ENCODE assay signal across 9 mouse cellular contexts in genomic region chr5:72183929-72184328, GRCm38 (mm10). TPM values are rescaled to one million over a fixed set of nuclear protein-coding genes. Genes with fewer than 3 reads are reported as not detected.
DNase-seq lines count a peak whose midpoint lies in the region; ATAC-seq and TF ChIP-seq lines count a peak whose summit lies in the region.
"Had no signal": no experiment of that assay in that cellular context is flagged by ENCODE, and none has a peak within 500 bp of the region (broad histone marks: within the 10 kb centered on the region; RNA-seq: fewer than 3 reads in every experiment).

No protein-coding gene starts in this region.

- H3K9me3 ChIP-seq in heart, embryonic 10.5 days, result no peaks in the 10 kb centered on the region
- no peaks in the 10 kb centered on the region for H3K9me3 ChIP-seq in liver, embryonic 15.5 days (replicated peaks)

- no peak for TF ChIP-seq CTCF in bone marrow macrophage, adult 2 months (IDR thresholded peaks at IDR 0.05; ENCODE audit: low read depth, low read length)

- H3K36me3 ChIP-seq in heart, embryonic 10.5 days, result no peaks in the 10 kb centered on the region
- no peaks in the 10 kb centered on the region for H3K36me3 ChIP-seq in liver, embryonic 15.5 days (replicated peaks)

- no peaks in the 10 kb centered on the region for H3K27me3 ChIP-seq in heart, embryonic 10.5 days (ENCODE audit: insufficient read depth, poor library complexity, severe bottlenecking)
- H3K27me3 ChIP-seq in liver, embryonic 15.5 days, result no peaks in the 10 kb centered on the region

- WGBS in heart, embryonic 10.5 days, result 74% methylated on average over 6 of the region's 6 CpGs
- 10% methylated on average over 6 of the region's 6 CpGs for WGBS in liver, embryonic 15.5 days (ENCODE audit: insufficient replicate concordance)

- peak overlapping the region; percentile 59 for H3K4me2 ChIP-seq in liver, embryonic 15.5 days

- H3K27ac ChIP-seq in heart, embryonic 10.5 days, result no peak overlapping the region
- peak overlapping the region; percentile 86 for H3K27ac ChIP-seq in bone marrow macrophage, adult 2 months (ENCODE audit: insufficient read depth, low read depth, low read length)
- peak overlapping the region; percentile 66 for H3K27ac ChIP-seq in liver, embryonic 15.5 days (replicated peaks)

- peaks cover 5% of the 10 kb centered on the region; the same call in 1 of the 2 replicates for H3K4me1 ChIP-seq in heart, embryonic 10.5 days
- peaks cover 31% of the 10 kb centered on the region for H3K4me1 ChIP-seq in bone marrow macrophage, adult 2 months (ENCODE audit: control insufficient read depth, insufficient read depth, low read length)
- peaks cover 60% of the 10 kb centered on the region for H3K4me1 ChIP-seq in liver, embryonic 15.5 days (replicated peaks)

- TF ChIP-seq POLR2A in bone marrow macrophage, adult 2 months (IDR thresholded peaks at IDR 0.05; ENCODE audit: borderline replicate concordance, low read depth, low read length), result no peak

- peak; percentile 52 for DNase-seq in heart, adult 8-10 months (ENCODE audit: low spot score)
- DNase-seq in heart, embryonic 10.5 days (ENCODE audit: low spot score), result no peak
- peak; percentile 55 to 70 for DNase-seq in spleen, adult 18-20 months
- DNase-seq in cerebellum, adult 11-12 months, result no peak
- no peak for DNase-seq in adrenal gland, adult (ENCODE audit: inconsistent age in 2 of 2, low spot score in 1 of 2)
- DNase-seq in adrenal gland, postnatal 25 days, result no peak

- no peak overlapping the region for H3K9ac ChIP-seq in liver, embryonic 15.5 days

- ATAC-seq in liver, embryonic 15.5 days (ENCODE audit: insufficient read depth), result peak; percentile 83

- no peak overlapping the region for H3K4me3 ChIP-seq in heart, embryonic 10.5 days
- peak overlapping the region; percentile 57 for H3K4me3 ChIP-seq in bone marrow macrophage, adult 2 months (ENCODE audit: insufficient read depth, low read length)
- H3K4me3 ChIP-seq in liver, embryonic 15.5 days (replicated peaks), result peak overlapping the region; percentile 20
- H3K4me3 ChIP-seq: myocyte had no signal

RNA-seq across cellular contexts. Expression of gene Commd8, which starts 15.9 kb away (rescaled TPM):
- total RNA-seq in heart, adult 8-10 months (2022), result 10 to 100 TPM; 40.5 to 44.6 (median 42.2) TPM
- polyA plus RNA-seq in heart, embryonic 10.5 days (2016; fragmentation: Nextera tagmentation; extraction: Ambion mirVana), result 117 and 133 TPM in 2 replicates
- 177 and 192 TPM in 2 replicates for polyA plus RNA-seq in bone marrow macrophage, adult 2 months (2012; ENCODE audit: insufficient read depth, insufficient read length, missing spikeins)
- polyA plus RNA-seq in liver, embryonic 15.5 days (2015; fragmentation: Nextera tagmentation; extraction: Ambion mirVana), result 52.8 and 55.4 TPM in 2 replicates
- 62.4 and 77.6 TPM in 2 replicates for total RNA-seq in adrenal gland, postnatal 25 days (2021)

Comparison
In these comparisons a context has a peak if more than half of its experiments do, and no peak if none do; other contexts are left out.
1. DNase-seq: peak in heart, adult 8-10 months (single experiment) and spleen, adult 18-20 months (2 of 2); none in heart, embryonic 10.5 days (single experiment), cerebellum, adult 11-12 months (single experiment), adrenal gland, adult (0 of 2) and adrenal gland, postnatal 25 days (single experiment).